Mouse (Mus musculus) cerebellum, adult 2 months (tissue): ENCODE results near the gene Sarnp.

Experiments used
- CTCF ChIP-seq: fragments of 200-500 bp; IDR thresholded peaks from 2 replicates; pipeline ENCODE4 v1.5.1; 2011; ENCODE audit warnings: low read depth, mild to moderate bottlenecking, control low read depth, low read length, moderate library complexity, borderline replicate concordance; ENCODE audit not compliant: insufficient read depth
- POLR2A ChIP-seq: fragments of 200-500 bp; IDR thresholded peaks from 2 replicates; pipeline ENCODE4 v1.6.1; 2011; ENCODE audit warnings: low read length, control low read depth, borderline replicate concordance; ENCODE audit not compliant: insufficient read depth

GRCm38 (mm10) chr10:128793258-128793657 is 23.9 kb upstream of the Sarnp start:
- TF ChIP-seq CTCF, result no peak
- no peak for TF ChIP-seq POLR2A
